Mouse (Mus musculus): Measurements from ENCODE around the gene 4921501E09Rik.

GRCm38 (mm10) chr17:33032376-33032775 is 35.5 kb downstream of the 4921501E09Rik start:
- TF ChIP-seq CTCF (IDR thresholded peaks at IDR 0.05; ENCODE audit: insufficient read depth, low read depth, low read length) (no peak), POLR2A (IDR thresholded peaks at IDR 0.05; ENCODE audit: insufficient read depth, low read depth, low read length) (no peak)
